Mouse (Mus musculus) spleen, postnatal 10 days (tissue): ENCODE data around the gene Pabpc4.
A peak's percentile ranks its signal among the peaks of the same experiment; 100 is the strongest.
"Not testable (repeated sequence)": the region's sequence is repeated elsewhere in the genome, so short reads cannot be mapped to it uniquely, and the experiment has no call there.

ENCODE experiments used
- DNase-seq, 2 experiments: peaks; one replicate each; pipeline ENCODE4 v3.0.0; 2021 to 2022; ENCODE audit warnings: low spot score in 2 of 2

Gene Pabpc4

GRCm38 (mm10) chr4:123297195-123297960 lies 35.2 kb downstream of the Pabpc4 start:
- DNase-seq, result no peak

DNA sequence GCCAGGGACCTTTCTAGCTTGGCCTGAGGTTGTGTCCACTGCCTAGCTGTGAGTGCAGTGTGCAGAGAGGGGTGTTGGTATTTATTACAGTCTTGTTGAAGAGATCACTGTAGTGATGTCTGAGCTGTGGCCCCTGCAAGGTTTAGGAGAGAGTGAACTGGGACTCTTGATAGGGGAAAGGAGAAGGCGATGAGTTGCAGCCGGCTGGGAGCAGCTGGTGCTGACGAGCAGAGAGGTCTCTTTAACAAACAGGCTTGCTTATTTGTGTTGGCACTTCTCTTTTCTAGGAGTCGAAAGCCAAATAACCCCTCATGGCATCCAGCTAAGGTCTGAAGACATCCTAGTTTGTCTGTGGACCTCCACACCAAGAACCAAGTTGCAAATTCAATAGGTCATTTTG lies 36.1 kb downstream of the Pabpc4 start:
- no peak for DNase-seq

- no peak for DNase-seq
These were observed 37.0 kb downstream of the Pabpc4 start for GRCm38 (mm10) chr4:123298980-123299670.

DNA sequence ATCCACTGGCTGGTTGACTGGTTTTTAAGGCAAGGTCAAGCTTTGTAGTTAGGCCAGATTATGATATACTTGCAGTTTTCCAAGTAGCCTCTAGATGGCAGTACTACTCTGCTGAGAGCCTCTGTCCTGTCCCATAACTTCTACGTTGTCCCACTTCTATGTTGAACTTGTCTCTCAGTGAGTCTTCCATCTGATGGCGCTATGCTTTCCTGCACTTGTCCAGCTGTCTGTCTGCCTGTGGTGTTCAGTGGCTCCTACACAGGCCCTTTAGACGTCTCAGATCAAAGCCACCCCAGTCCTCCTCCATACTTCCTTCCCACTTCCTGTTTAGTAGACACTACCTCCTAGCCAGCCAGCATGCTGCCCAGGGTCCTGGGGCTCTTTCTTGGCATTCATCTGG lies 43.6 kb downstream of the Pabpc4 start:
- peak in 1 of 2 experiments; percentile 47 for DNase-seq

DNA sequence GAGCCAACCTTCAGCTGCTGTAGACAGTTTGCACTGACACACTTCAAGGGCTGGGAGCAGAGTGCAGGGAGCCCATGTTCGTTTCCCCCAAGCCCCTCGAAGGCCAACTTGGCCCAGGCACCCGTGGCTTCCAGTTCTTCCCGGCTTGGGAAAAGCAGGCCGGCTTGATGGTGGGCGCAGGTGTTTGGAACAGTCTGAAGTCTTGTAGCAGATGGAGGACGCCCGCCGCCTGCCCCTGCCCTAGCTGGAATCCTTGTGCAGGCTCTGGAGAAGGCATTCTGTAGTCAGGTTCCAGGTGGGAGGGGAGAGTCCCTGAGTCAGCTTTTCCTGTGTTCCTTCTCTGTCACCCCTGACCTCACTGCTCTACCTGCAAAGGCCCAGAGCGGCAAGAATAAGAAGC lies 44.8 kb downstream of the Pabpc4 start:
- DNase-seq, result no peak

DNA sequence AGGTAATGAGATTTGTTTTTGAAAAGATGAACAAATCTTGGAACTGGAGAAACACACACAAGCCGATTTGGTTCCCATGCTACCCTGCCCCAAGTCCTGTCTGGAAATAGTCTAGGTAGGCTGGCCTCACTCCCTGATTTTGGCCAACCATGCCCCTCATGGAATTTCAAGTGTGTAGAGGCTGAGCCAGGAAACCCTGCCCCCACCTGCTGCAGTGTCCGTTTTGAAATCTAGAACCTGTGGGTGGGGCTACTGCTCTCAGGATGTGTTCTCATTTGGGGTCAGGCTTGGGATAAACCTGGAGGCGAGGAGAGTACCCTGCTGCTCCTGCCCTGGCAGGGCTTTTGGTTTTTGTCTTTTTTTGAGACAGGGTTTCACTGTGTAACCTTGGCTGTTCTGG lies 46.1 kb downstream of the Pabpc4 start:
- no peak for DNase-seq

DNA sequence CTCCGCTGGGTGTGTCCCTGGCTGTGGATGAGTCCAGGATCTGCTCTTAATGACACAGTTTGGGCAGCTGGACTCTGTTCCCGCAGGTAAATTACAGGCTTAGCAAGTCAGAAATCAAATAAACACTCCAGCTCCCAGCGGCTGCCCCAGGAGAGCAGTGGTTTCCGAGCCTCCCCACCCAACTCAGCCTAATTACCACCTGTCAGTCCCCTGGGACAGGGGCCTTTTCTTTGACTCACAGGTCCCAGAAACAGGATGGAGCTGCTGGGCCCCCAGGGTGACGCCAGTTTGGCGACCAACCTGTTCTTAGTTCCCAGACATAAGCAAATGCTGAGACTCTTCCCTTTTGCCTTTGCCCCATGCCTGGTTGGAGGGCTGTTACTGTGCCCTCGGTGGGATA lies 49.7 kb downstream of the Pabpc4 start:
- no peak for DNase-seq

GRCm38 (mm10) chr4:123313010-123313409 lies 50.9 kb downstream of the Pabpc4 start:
- DNase-seq, result no peak

DNA sequence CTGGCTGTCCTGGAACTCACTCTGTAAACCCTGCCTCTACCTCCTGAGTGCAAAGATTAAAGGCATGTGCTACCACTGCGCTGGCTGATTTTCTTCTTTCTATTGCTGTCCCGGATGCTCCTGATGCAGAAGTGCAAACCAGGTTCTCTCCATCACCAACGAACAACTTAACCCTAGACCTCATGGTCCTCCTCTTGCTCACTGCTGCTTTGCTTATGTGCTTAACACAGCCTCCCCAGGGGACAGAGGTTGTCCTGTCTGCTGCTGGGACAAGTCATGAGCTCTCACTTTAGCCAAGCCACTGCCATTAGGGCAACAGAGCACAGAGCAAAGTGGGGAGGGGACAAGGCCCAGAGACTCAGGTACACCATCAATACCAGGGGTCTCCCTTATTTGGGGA lies 52.3 kb downstream of the Pabpc4 start:
- no peak for DNase-seq

DNA sequence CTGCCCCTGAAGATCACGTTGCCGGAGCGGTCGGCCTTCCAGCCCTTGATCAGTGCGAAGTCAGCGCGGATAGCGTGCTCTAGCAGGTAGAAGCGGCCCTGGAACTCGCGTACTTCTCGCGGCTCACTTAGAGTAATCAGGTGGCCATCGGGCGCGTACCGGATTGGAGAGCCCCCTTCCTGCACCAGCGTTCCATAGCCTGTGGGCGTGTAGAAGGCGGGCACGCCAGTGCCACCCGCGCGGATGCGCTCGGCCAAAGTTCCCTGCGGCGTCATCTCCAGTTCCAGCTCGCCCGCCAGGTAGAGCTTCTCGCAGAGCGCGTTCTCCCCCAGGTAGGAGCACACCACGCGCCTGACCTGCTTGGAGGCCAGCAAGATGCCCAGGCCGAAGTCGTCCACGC lies 60.8 kb downstream of the Pabpc4 start:
- not testable (repeated sequence) for DNase-seq

DNA sequence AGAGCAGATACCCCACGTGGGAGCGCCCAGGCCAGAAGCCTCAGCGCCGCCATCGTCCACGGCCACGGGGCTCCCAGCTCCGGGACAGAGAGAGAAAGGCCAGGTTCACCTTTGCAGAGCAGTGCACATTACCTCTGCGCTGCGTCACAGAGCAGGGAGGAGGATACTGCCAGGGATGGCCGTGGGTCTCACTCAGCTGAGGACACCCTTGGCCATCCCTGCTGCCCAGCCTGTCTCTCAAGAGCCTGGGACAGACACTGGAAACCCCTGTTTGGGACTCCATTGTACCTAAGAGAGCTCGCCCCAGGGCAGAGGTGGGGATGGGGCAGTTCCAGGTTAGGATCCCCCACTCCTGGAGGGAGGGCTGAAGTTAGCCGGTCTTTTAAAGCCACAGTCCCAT lies 61.4 kb downstream of the Pabpc4 start, which contains the start of gene Oxct2a:
Gene Oxct2a (minus strand): TSS at position 101 of the 400 bp plus-strand sequence.
- DNase-seq, result no peak

DNA sequence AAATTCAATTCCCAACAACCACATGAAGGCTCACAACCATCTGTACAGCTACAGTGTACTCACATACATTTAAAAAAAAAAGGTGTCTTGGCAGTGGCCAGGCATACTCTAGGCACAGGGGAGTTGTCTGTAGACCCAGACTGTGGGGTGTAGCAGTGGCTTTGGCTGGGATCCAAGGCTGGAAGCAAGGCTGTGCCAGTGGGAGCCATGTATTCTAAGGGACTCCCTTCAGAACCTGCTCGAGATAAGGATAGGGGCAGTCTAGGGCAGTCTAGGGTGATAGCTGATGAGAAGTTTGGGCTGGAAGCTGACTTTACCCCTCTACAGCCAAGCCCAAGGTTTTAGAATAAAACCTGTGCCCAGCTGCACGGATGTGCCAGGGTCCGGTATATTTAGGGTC lies 63.9 kb downstream of the Pabpc4 start:
- no peak for DNase-seq

- DNase-seq, result no peak
These were observed 65.5 kb downstream of the Pabpc4 start for GRCm38 (mm10) chr4:123327630-123328029.

GRCm38 (mm10) chr4:123328946-123329345 lies 66.8 kb downstream of the Pabpc4 start:
- DNase-seq, result no peak

DNA sequence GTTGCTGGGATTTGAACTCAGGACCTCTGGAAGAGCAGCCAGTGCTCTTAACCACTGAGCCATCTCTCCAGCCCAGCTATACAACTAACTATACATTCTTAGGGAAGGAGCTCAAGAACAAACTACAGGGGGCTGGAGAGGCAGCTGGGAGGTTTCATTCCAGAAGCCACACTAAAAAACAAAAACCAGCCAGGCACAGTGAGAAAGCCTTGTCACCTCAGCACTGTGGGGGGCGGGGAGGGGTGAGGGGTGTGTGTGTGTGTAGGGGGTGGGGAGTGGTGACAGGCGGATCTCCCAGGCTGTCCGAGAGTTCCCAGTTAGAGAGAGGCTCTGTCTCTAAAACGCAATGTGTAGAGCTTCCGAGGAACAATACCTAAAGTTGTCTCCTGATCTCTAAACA lies 69.2 kb downstream of the Pabpc4 start:
- no peak for DNase-seq

DNA sequence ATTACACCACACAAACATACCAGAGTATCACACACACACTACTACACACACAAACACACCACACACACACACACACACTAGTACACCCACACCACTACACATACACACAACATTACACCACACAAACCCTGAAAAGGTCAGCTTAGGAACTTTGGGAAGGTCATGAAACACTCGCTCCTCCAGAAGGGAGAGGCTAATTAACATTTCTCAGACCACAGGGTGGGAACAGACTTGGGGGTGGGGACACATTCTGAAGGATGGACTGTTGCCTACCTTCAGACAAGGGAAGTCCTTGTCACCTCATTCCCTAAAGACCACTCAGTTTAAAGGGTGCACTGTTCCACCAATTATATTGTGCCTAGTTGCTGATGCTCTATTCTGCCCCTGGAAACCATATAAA lies 69.8 kb downstream of the Pabpc4 start:
- DNase-seq, result not testable (repeated sequence)

DNA sequence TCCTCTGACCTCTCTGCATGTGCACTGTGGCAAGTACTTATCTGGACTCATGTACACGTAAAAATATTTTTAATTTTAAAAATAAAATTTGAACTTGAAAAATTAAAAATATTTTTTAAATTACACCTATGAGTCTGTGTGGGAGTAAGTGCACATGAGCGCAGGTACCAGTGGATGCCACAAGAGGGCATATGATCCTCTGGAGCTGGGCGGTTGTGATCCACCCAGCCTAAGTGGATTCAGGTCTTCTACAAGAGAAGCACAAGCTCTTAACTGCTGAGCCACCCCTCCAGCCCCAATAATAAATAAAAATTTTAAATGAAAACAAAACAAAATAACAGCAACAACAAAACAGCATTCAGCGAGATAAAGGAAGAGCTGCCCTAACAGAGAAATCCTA lies 71.0 kb downstream of the Pabpc4 start:
- DNase-seq, result no peak

GRCm38 (mm10) chr4:123334177-123334576 lies 72.0 kb downstream of the Pabpc4 start:
- DNase-seq, result no peak

DNA sequence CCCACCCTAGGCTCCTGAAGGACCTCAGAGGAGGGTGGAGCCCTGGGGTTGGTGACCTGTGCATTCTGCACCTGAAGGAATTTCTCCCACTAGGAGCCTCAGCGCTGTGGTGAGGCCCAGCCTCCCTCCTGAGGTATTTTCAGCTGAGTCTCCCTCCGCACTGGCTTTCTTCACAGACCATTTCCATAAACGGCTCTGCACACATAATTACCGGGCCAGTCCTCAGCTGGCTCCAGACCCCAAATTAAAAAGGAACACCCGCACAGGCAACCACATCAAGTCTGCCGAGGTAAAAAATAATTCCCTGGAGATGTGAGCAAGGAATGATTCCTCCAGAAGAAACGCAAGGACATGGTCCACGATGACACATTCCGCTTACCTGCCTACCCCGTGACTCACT lies 73.1 kb downstream of the Pabpc4 start:
- DNase-seq, result not testable (repeated sequence)

DNA sequence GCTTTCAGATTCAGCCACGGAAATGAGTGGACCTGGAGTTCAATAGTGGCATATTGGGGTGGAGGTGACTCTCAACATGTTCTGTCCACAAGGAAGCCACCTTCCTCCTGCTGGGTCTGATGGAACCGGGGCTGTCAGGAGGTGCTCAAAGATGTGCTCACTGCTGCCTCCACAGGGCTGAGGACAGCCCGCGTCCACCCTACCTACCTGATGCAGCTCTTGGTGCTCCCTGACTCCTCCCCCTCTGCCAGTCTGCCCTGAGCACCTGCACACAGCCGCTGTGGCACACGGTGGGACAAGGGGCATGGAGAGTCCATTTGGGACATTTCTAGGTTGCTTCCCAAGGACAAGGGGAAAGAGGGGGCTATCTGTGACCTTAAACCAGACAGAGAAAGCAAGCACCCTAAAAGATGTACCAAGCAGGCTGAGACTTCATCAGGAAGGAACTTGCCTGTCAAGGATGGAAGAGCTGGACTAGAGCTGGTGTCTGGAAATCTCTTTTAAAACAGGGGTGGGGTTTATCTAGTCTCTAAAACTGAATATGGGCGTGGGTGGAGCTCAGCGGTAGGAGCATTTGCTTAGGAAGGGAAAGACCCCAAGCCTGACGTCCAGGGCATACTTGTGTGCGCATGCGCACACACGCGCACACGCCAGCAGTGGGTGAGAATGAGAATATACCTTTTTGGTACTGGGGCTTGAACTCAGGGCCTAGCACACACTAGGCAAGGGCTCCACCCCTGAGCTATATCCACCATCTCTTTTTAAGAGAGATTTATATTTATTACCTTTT lies 73.8 kb downstream of the Pabpc4 start:
- no peak for DNase-seq

DNA sequence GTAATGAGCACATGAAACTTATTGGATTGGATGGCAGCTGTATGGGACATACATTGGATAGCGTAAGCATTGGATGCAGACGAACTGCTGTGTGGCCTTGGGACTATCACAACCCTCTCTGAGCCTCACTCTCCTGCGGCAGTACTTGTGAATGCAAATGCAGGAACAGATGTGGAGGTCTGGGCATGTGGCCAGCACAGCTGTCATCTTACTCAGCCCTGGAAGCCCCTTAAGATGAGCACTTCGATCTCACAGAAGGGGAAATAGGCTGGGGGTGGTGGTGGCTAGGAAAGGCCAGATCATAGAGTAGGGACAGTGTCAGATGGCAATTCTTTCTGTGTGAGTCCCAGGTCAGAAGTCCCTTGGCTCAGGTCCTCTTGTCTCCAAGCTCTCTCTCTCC lies 75.5 kb downstream of the Pabpc4 start:
- no peak for DNase-seq

- DNase-seq, result no peak
These were observed 78.1 kb downstream of the Pabpc4 start for GRCm38 (mm10) chr4:123340232-123340631.
